Mouse (Mus musculus) CH12.LX (cell line): ENCODE measurements around the gene Mecr. TPM values are rescaled to one million over a fixed set of nuclear protein-coding genes. Genes with fewer than 3 reads are reported as not detected.

Experiments
- DNase-seq: peaks from one replicate; pipeline ENCODE4 v3.0.0-alpha.2; 2013; ENCODE audit errors: extremely low read depth
- H3K27ac ChIP-seq: 2 replicates; pipeline ENCODE4 v1.5.1; 2012; ENCODE audit warnings: low read depth, mild to moderate bottlenecking, control low read depth, moderate library complexity; ENCODE audit not compliant: insufficient read depth
- H3K27me3 ChIP-seq: replicated peaks from 2 replicates; pipeline ENCODE3; 2012; ENCODE audit warnings: inconsistent platforms
- H3K36me3 ChIP-seq, 2 experiments: replicated peaks in 1 of 2; 2 replicates each; pipeline versions ENCODE3 to v1.6.1; 2012; ENCODE audit warnings: inconsistent platforms in 1 of 2, low read length in 1 of 2, mild to moderate bottlenecking in 1 of 2, mixed read lengths in 1 of 2, moderate library complexity in 1 of 2; ENCODE audit not compliant: control insufficient read depth in 1 of 2, insufficient read depth in 1 of 2
- H3K4me1 ChIP-seq, 2 experiments: 2 replicates each; pipeline ENCODE4 v1.6.1; 2012; ENCODE audit warnings: inconsistent platforms in 1 of 2, moderate library complexity in 1 of 2; ENCODE audit not compliant: insufficient read depth in 2 of 2, control insufficient read depth in 1 of 2
- H3K4me2 ChIP-seq: 2 replicates; pipeline ENCODE4 v1.6.1; 2012; ENCODE audit warnings: low read depth, mild to moderate bottlenecking, control low read depth; ENCODE audit not compliant: poor library complexity, insufficient read depth, severe bottlenecking
- H3K4me3 ChIP-seq, 3 experiments: fragments of 150-350 bp in 1 of 3; sonication (generic) in 1 of 3; replicated peaks in 1 of 3; 2 replicates each; pipeline versions ENCODE3 to v1.5.1; 2011 to 2012; ENCODE audit warnings: low read depth in 2 of 3, low read length in 2 of 3, mild to moderate bottlenecking in 2 of 3, moderate library complexity in 2 of 3, control low read depth in 1 of 3, improper control_type of control experiment in 1 of 3, inconsistent platforms in 1 of 3, mixed read lengths in 1 of 3; ENCODE audit not compliant: poor library complexity in 1 of 3
- H3K79me2 ChIP-seq: replicated peaks from 2 replicates; pipeline ENCODE4 v1.6.1; 2012; ENCODE audit warnings: mild to moderate bottlenecking, moderate library complexity; ENCODE audit not compliant: control insufficient read depth, poor library complexity, insufficient read depth, severe bottlenecking; ENCODE audit errors: extremely low read depth
- H3K9ac ChIP-seq: 2 replicates; pipeline ENCODE4 v1.6.1; 2012; ENCODE audit warnings: low read depth, mild to moderate bottlenecking, control low read depth, moderate library complexity; ENCODE audit not compliant: insufficient read depth
- H3K9me3 ChIP-seq: replicated peaks from 2 replicates; pipeline ENCODE3; 2012; ENCODE audit warnings: low read length, inconsistent platforms, mixed read lengths
- BHLHE40 ChIP-seq: IDR thresholded peaks from 2 replicates; pipeline ENCODE4 v1.6.1; 2011; ENCODE audit warnings: mild to moderate bottlenecking, low read depth, low read length, improper control_type of control experiment
- CHD1 ChIP-seq: IDR thresholded peaks from 2 replicates; pipeline ENCODE4 v1.6.1; 2012; ENCODE audit warnings: low read depth, low read length, improper control_type of control experiment, inconsistent platforms
- CHD2 ChIP-seq: IDR thresholded peaks from 2 replicates; pipeline ENCODE4 v1.6.1; 2011; ENCODE audit warnings: low read length, improper control_type of control experiment
- CTCF ChIP-seq, 2 experiments: IDR thresholded peaks in 1 of 2; conservative IDR thresholded peaks in 1 of 2; 2 replicates each; pipeline ENCODE4 v1.5.1; 2011 to 2012; ENCODE audit warnings: low read depth in 2 of 2, low read length in 2 of 2, improper control_type of control experiment in 1 of 2, inconsistent platforms in 1 of 2, mild to moderate bottlenecking in 1 of 2, moderate library complexity in 1 of 2
- E2F4 ChIP-seq: IDR thresholded peaks from 2 replicates; pipeline ENCODE4 v1.6.1; 2011; ENCODE audit warnings: low read depth, low read length, improper control_type of control experiment; ENCODE audit not compliant: insufficient replicate concordance
- ELF1 ChIP-seq: IDR thresholded peaks from 2 replicates; pipeline ENCODE4 v1.6.1; 2014; ENCODE audit warnings: low read depth, mild to moderate bottlenecking, inconsistent platforms, low read length, improper control_type of control experiment
- EP300 ChIP-seq: IDR thresholded peaks from 2 replicates; pipeline ENCODE4 v1.6.1; 2011; ENCODE audit warnings: low read length, improper control_type of control experiment
- GABPA ChIP-seq: IDR thresholded peaks from 2 replicates; pipeline ENCODE4 v1.6.1; 2012; ENCODE audit warnings: low read depth, low read length, improper control_type of control experiment, inconsistent platforms; ENCODE audit not compliant: insufficient replicate concordance
- HCFC1 ChIP-seq: IDR thresholded peaks from 2 replicates; pipeline ENCODE4 v1.6.1; 2012; ENCODE audit warnings: low read depth, mild to moderate bottlenecking, inconsistent platforms, low read length, improper control_type of control experiment
- IRF4 ChIP-seq: IDR thresholded peaks from 2 replicates; pipeline ENCODE4 v1.6.1; 2014; ENCODE audit warnings: low read depth, mild to moderate bottlenecking, inconsistent platforms, low read length, improper control_type of control experiment
- JUN ChIP-seq: IDR thresholded peaks from 2 replicates; pipeline ENCODE4 v1.6.1; 2011; ENCODE audit warnings: low read depth, mild to moderate bottlenecking, low read length, improper control_type of control experiment, moderate library complexity; ENCODE audit not compliant: insufficient read depth
- KAT2A ChIP-seq: IDR thresholded peaks from 2 replicates; pipeline ENCODE4 v1.6.1; 2012; ENCODE audit warnings: low read length, improper control_type of control experiment, inconsistent platforms; ENCODE audit not compliant: insufficient replicate concordance
- MAFK ChIP-seq: IDR thresholded peaks from 2 replicates; pipeline ENCODE4 v1.6.1; 2011; ENCODE audit warnings: low read length, improper control_type of control experiment; ENCODE audit not compliant: insufficient replicate concordance
- MAZ ChIP-seq: IDR thresholded peaks from 2 replicates; pipeline ENCODE4 v1.6.1; 2012; ENCODE audit warnings: low read depth, mild to moderate bottlenecking, inconsistent platforms, low read length, improper control_type of control experiment, moderate library complexity
- MEF2A ChIP-seq: IDR thresholded peaks from 2 replicates; pipeline ENCODE4 v1.6.1; 2014; ENCODE audit warnings: low read depth, mild to moderate bottlenecking, inconsistent platforms, low read length, improper control_type of control experiment, borderline replicate concordance
- MXI1 ChIP-seq: IDR thresholded peaks from 2 replicates; pipeline ENCODE4 v1.6.1; 2011; ENCODE audit warnings: mild to moderate bottlenecking, low read depth, low read length, improper control_type of control experiment
- MYC ChIP-seq: IDR thresholded peaks from 2 replicates; pipeline ENCODE4 v1.6.1; 2011; ENCODE audit warnings: low read depth, mild to moderate bottlenecking, improper control_type of control experiment, low read length
- NELFE ChIP-seq: IDR thresholded peaks from 2 replicates; pipeline ENCODE4 v1.6.1; 2011; ENCODE audit warnings: low read depth, low read length, improper control_type of control experiment
- NRF1 ChIP-seq: IDR thresholded peaks from 2 replicates; pipeline ENCODE4 v1.6.1; 2014; ENCODE audit warnings: low read depth, mild to moderate bottlenecking, inconsistent platforms, low read length, improper control_type of control experiment, moderate library complexity
- PAX5 ChIP-seq: IDR thresholded peaks from 2 replicates; pipeline ENCODE4 v1.6.1; 2012; ENCODE audit warnings: low read length, inconsistent platforms, mixed read lengths
- POLR2A ChIP-seq: IDR thresholded peaks from 2 replicates; pipeline ENCODE4 v1.6.1; 2011; ENCODE audit warnings: low read depth, mild to moderate bottlenecking, improper control_type of control experiment, low read length
- POLR2AphosphoS2 ChIP-seq: IDR thresholded peaks from 2 replicates; pipeline ENCODE4 v1.6.1; 2011; ENCODE audit warnings: low read depth, low read length, improper control_type of control experiment
- RAD21 ChIP-seq: IDR thresholded peaks from 2 replicates; pipeline ENCODE4 v1.6.1; 2011; ENCODE audit warnings: low read depth, mild to moderate bottlenecking, low read length, improper control_type of control experiment, moderate library complexity
- RCOR1 ChIP-seq: conservative IDR thresholded peaks from 2 replicates; pipeline ENCODE4 v1.6.1; 2012; ENCODE audit warnings: low read depth, mild to moderate bottlenecking, inconsistent platforms, low read length, improper control_type of control experiment
- SMC3 ChIP-seq: IDR thresholded peaks from 2 replicates; pipeline ENCODE4 v1.6.1; 2011; ENCODE audit warnings: low read depth, low read length, improper control_type of control experiment
- TBP ChIP-seq: conservative IDR thresholded peaks from 2 replicates; pipeline ENCODE4 v1.6.1; 2011; ENCODE audit warnings: low read depth, low read length, improper control_type of control experiment
- TCF12 ChIP-seq: IDR thresholded peaks from 2 replicates; pipeline ENCODE4 v1.6.1; 2014; ENCODE audit warnings: low read depth, mild to moderate bottlenecking, inconsistent platforms, low read length, improper control_type of control experiment
- UBTF ChIP-seq: IDR thresholded peaks from 2 replicates; pipeline ENCODE4 v1.6.1; 2012; ENCODE audit warnings: low read depth, mild to moderate bottlenecking, inconsistent platforms, low read length, improper control_type of control experiment, moderate library complexity
- USF1 ChIP-seq: IDR thresholded peaks from 2 replicates; pipeline ENCODE4 v1.6.1; 2014; ENCODE audit warnings: low read depth, mild to moderate bottlenecking, inconsistent platforms, low read length, improper control_type of control experiment
- USF2 ChIP-seq: conservative IDR thresholded peaks from 2 replicates; pipeline ENCODE4 v1.6.1; 2011; ENCODE audit warnings: low read depth, low read length, improper control_type of control experiment
- ZC3H11A ChIP-seq: IDR thresholded peaks from 2 replicates; pipeline ENCODE4 v1.6.1; 2012; ENCODE audit warnings: low read depth, mild to moderate bottlenecking, inconsistent platforms, low read length, improper control_type of control experiment
- ZNF384 ChIP-seq: IDR thresholded peaks from 2 replicates; pipeline ENCODE4 v1.6.1; 2012; ENCODE audit warnings: low read depth, low read length, improper control_type of control experiment, inconsistent platforms
- dilution Hi-C: fragments of 300-500 bp; cut with MboI; formaldehyde crosslinking; loops from 2 replicates; pipeline ENCODE4 v1.14.3; 2020; ENCODE audit warnings: low sequenced_read_pairs; ENCODE audit not compliant: extremely low pct_unique_long_range_greater_than_20kb, extremely low pct_ligation_motif_present
- in situ Hi-C: fragments of 300-500 bp; cut with MboI; formaldehyde crosslinking; loops from 3 replicates; pipeline ENCODE4 v1.14.3; 2019; ENCODE audit warnings: low sequenced_read_pairs, low pct_ligation_motif_present, low pct_unique_long_range_greater_than_20kb, mixed read lengths
- polyA plus RNA-seq: library from polyadenylated mRNA; unstranded; fragments of >175 nt; gene quantifications from 2 replicates; pipeline ENCODE4 v1.2.1, GENCODE M21; 2012; ENCODE audit warnings: low read depth; ENCODE audit not compliant: insufficient read length
- total RNA-seq, 2 experiments: library from RNA; depleted of rRNA; stranded (reverse); fragments of 300-350 nt in 1 of 2; fragments of >200 nt in 1 of 2; gene quantifications; 2 replicates each; pipeline ENCODE4 v1.2.3; 2012 to 2014

The Mecr gene
- total and polyA plus RNA-seq, 3 experiments: 43.0 to 77.3 (median 54.6) TPM

- dilution Hi-C loops: no loop called here
Observed at GRCm38 (mm10) chr4:131854950-131855349, 11.7 kb downstream of the Mecr start.

GRCm38 (mm10) chr4:131860492-131861340 lies 17.4 kb downstream of the Mecr start:
- Histone ChIP-seq H3K9ac (0 out of 2 replicates have a peak overlapping the region, but pooled peaks have one; percentile 1), H3K9me3 (no peaks in the 10 kb centered on the region), H3K4me2 (peak overlapping the region; percentile 4; the same call in 1 of the 2 replicates), H3K4me1 (peaks cover 9 to 29% of the 10 kb centered on the region in 2 experiments; a peak in 3 of 4 replicates), H3K36me3 (peaks cover 58 to 91% of the 10 kb centered on the region in 2 experiments), H3K27ac (peak overlapping the region; percentile 77), H3K79me2 (no peaks in the 10 kb centered on the region), H3K4me3 (no peak overlapping the region), H3K27me3 (no peaks in the 10 kb centered on the region)
- peak; percentile 82 for DNase-seq
- in situ Hi-C loops: no loop called here
- dilution Hi-C loops: no loop called here
- TF ChIP-seq NRF1: no peak
- TF ChIP-seq ELF1: no peak
- TF ChIP-seq MAZ: no peak
- TF ChIP-seq NELFE: no peak
- TF ChIP-seq POLR2AphosphoS2: no peak
- peak; percentile 23; the same call in 1 of the 2 replicates for TF ChIP-seq MYC
- no peak for TF ChIP-seq JUN
- no peak; the same call in 1 of the 2 replicates for TF ChIP-seq UBTF
- peak; percentile 8; the same call in 1 of the 2 replicates for TF ChIP-seq IRF4
- TF ChIP-seq KAT2A: no peak
- TF ChIP-seq MXI1: peak; percentile 49; the same call in 1 of the 2 replicates
- peak; percentile 85 to 94 for TF ChIP-seq CTCF (conservative IDR thresholded peaks at IDR 0.05 in 1 of 2, IDR thresholded peaks at IDR 0.05 in 1 of 2; ENCODE audit: low read depth in 2 of 2, low read length in 2 of 2)
- TF ChIP-seq E2F4: no peak
- peak; percentile 68; the same call in 1 of the 2 replicates for TF ChIP-seq EP300
- no peak for TF ChIP-seq USF2
- no peak for TF ChIP-seq PAX5
- TF ChIP-seq BHLHE40: no peak; the same call in 1 of the 2 replicates
- no peak for TF ChIP-seq USF1
- no peak for TF ChIP-seq TBP
- no peak for TF ChIP-seq POLR2A
- TF ChIP-seq CHD2: peak; percentile 45; the same call in 1 of the 2 replicates
- TF ChIP-seq ZNF384: no peak
- TF ChIP-seq RAD21: peak; percentile 73
- no peak for TF ChIP-seq GABPA
- TF ChIP-seq SMC3: peak; percentile 79
- TF ChIP-seq MAFK: no peak
- peak; percentile 67; the same call in 1 of the 2 replicates for TF ChIP-seq TCF12
- no peak for TF ChIP-seq HCFC1

More at GRCm38 (mm10) chr4:131854950-131855349, 11.7 kb downstream of the Mecr start:
- DNase-seq: no peak
- in situ Hi-C loops: no loop called here
- H3K4me2 ChIP-seq: no peak overlapping the region
- H3K36me3 ChIP-seq: peaks cover 28 to 88% of the 10 kb centered on the region in 2 experiments
- H3K9ac ChIP-seq: no peak overlapping the region
- H3K4me3 ChIP-seq: no peak overlapping the region
- no peaks in the 10 kb centered on the region for H3K79me2 ChIP-seq
- H3K9me3 ChIP-seq: no peaks in the 10 kb centered on the region
- no peaks in the 10 kb centered on the region for H3K27me3 ChIP-seq
- H3K4me1 ChIP-seq: peaks cover 0 to 2% of the 10 kb centered on the region in 2 experiments; a peak in 1 of 4 replicates
- no peak for TF ChIP-seq MAFK
- TF ChIP-seq NELFE: no peak
- no peak for TF ChIP-seq CHD1
- TF ChIP-seq ZC3H11A: no peak
- TF ChIP-seq MEF2A: no peak
- no peak for TF ChIP-seq CTCF (conservative IDR thresholded peaks at IDR 0.05 in 1 of 2, IDR thresholded peaks at IDR 0.05 in 1 of 2; ENCODE audit: low read depth in 2 of 2, low read length in 2 of 2)
- TF ChIP-seq RCOR1: no peak
- no peak overlapping the region for H3K27ac ChIP-seq
